Mouse (Mus musculus) R1 (cell line): ENCODE results near the gene Phf1.

Experiments
- DNase-seq: peaks from one replicate; pipeline ENCODE4 v3.0.0-alpha.2; 2018; ENCODE audit warnings: low read depth, low spot score

Phf1 gene

GRCm38 (mm10) chr17:26933885-26934827, 1.3 kb downstream of the Phf1 start:
- no peak for DNase-seq

DNA sequence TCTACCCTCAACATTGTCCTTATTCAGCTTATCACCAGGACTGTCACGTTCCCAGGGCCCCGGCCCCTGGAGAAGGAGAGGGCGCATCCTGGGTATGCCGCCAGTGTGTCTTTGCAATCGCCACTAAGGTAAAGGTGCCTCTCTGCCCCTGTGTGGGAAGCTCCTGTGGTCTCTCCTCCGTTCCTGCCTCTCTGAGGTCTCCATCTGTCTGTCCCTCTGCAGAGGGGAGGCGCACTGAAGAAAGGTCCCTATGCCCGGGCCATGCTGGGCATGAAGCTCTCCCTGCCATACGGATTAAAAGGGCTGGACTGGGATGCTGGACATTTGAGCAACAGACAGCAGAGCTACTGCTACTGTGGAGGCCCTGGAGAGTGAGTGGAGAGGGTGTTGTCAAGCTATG, 2.2 kb downstream of the Phf1 start:
- DNase-seq: no peak

GRCm38 (mm10) chr17:26936453-26936852, 3.6 kb downstream of the Phf1 start:
- DNase-seq: no peak

DNA sequence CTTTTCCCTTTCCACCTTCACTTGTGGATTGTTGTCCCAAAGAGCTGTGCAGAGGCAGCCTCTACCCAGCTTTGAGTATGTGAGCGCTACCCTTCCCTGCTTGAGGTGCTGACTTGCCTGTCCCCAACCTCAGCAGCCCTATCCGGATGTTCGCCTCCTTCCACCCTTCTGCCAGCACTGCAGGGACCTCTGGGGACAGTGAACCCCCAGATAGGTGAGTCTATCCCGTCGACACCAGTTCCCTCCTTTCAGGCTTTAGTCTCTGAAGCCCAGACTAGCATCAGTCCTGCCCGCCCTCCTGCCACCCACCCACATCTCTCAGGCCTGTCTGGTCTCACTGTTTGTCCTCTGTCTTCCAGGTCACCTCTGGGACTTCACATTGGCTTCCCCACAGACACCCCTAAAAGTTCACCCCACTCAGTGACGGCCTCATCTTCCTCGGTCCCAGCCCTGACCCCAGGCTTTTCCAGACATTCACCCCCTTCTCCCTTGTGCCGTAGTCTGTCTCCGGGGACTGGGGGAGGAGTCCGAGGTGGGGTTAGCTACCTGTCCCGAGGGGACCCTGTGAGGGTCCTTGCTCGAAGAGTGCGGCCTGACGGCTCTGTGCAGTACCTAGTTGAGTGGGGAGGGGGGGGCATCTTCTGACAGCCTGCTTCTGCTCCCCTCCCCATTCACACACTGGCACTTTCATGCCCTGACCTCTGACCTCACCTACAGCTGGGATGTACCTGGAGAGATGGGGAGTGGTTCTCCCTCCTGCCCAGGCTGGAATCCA, 4.3 kb downstream of the Phf1 start:
- DNase-seq: no peak

- DNase-seq: no peak
These were observed 5.2 kb downstream of the Phf1 start for GRCm38 (mm10) chr17:26937883-26938695.

DNA sequence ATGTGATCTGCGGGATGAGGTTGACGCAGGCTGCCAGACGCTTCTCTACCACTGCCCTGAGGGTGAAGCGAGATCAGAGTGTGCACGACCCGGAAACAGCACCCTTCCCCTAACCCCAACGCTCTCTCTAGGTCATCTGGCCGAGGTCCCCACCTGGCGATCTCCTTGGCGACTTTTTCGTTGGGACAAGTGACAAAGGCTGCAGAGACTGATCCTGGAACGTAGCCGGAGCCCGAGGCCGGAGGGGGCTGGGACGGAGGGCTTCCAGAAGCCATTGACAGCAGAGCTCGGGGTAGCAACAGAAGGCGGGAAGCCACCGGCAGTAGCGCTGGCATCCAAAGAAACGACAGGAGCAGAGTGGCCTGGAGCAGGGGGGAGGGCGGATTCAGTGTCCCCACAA, 5.9 kb downstream of the Phf1 start:
- DNase-seq: no peak

DNA sequence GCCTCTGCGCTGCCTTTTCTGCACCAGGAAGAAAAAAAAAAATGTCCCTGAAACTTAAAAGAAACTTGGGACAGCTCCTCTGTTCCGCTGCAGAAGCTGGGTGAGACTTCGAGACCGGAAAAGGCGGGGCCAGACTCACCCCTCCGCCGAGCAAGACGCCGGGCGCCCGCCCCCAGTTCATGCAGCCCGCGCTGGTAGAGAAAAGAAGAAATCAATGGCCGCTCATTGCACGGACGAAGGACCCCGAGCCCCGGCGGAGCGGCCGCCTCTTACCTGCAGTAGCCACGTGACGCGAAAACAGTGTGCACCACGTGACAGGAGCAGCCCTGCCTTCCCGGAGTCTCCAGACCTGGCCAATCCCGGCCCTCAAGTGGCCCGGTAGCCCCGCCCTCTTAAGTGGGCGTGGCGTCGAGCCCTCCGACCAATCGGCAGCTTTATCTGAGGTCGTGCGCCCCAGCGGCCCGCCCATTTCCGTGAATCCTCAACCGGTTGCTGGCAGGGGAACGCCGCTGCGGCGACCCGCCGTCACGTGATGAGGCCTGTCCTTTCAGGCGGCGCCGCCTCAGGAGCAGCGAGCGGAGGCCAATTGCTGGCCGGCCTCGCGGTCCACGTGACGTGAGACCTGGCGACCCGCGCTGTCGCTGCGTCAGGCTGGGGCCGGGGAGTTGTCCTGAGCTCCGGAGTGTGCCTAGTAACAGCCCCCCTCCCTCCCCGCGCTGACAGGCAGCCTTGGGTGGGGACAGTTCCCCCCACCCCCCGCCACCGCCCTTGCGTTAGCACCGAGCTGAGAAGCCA, 6.5 kb downstream of the Phf1 start, which contains the start of gene Cuta:
Gene Cuta (minus strand): TSS at position 392 of the 795 bp plus-strand sequence.
- peak; percentile 99 for DNase-seq

DNA sequence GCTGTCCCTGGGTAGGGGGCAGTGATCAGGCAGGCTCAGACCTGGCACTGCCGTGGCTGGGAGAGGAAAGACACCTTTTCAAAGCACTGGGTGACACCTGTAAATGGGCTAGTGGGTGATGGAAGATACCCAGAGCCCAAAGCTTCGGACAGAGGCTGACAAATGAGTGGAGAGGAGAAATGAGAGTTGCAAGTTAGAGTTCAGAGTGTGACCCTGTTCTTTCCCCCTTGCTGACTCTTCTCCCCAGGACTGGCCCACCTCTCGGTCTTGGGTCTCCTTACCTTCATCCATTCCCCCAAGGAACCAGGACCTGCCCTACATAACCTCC, 7.1 kb downstream of the Phf1 start:
- no peak for DNase-seq

DNA sequence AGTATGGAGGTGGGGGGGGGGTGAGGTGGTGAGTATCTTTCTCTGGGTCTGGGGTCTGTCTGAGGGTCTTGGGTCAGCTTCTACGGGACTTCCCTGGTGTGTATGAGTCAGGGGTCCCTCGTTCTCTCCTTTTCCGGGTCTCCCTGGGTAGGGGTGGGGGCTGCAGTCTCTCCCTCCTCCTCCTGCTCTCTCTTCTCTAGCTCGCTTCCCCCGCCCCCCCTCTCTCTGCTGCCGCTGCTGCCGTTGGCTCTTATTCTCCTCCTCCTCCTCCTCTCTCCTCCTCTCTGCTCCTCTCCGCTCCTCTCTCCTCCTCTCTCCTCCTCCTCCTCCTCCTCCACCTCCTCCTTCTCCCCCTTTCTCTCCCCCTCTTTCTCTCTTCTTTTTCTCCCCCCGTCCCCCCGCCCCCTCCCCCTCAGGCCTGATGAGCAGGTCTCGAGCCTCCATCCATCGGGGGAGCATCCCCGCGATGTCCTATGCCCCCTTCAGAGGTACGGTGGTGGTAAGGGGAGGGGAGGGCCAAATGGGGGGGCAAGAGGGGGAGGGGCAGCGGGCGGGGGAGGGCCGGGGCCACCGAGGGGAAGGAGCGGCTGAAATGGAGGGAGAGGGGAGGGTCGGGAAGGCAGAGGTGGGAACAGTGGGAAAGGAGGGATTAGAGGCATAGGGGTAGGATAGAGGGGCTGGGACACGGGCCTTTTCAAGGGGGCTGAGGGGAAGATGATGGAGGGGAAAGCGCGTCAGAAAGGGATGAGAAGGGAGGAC, 8.4 kb downstream of the Phf1 start, which contains the start of gene Syngap1:
Gene Syngap1 (plus strand): TSS at position 223 of the 759 bp plus-strand sequence.
- no peak for DNase-seq

DNA sequence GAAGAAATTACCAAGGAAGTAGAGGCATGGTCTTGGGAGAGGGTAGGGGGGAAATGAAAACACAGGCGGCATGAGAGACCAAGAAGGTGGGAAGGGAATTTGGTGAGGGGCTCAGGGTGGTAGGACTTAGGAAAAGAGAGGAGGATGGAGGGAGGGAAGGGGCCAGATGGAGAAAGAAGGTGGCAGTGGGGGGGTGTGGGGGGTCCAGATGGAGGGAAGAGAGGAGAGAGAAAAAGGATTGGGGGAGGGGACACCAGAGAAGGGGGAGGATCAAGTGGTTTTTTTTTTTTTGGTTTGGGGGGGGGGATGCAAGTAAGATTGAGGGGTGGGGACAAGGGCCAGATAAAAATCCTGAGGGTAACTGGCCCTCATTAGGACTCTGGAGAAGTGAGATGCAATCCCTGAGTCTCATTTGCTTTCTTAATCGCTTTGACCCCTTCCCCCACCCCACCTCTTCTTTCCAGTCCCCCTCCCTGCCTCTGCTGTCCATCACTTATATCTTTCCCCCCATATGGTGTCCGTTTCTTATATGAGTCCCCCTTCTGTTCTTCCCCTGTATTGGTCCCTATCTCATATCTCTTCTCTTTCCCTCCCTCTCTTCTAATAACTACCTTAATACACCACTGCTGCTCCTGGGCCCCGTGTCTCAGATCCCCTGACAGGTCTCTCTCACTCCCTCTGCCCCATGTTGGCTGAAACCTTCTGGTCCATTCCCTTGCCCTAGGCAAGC, 9.2 kb downstream of the Phf1 start:
- no peak for DNase-seq

DNA sequence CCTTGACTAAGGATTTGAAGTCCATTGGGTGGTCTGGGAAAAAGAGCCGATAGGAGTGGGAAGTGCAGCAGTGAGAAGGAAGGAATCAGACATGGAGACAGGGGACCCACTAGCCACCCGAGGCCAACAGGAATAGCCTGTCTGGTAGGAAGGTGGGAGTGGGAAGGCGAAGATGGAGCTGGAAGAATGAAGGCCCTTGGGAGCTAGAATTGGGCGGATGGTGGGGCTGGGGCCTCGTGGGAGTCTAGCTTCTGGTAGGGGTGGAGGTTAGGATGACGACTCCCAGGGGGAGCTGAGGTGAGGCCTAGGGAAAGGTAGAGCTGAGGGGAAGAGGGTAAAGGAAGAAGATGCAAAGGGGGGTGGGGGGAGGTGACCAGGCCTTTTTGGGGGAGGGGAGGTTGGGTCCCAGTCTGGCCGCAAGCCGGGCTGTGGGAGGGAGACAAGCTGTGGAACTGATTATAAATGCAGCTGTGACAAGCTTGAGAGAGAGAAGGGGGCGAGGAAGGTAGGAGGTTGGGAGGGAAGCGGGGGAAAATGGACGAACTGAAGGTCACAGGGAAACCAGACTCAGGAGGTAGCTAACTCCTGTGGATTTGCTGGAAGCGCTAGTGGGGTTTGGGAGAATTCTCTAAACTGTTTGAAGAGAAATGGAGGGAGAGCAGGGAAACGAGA, 13.1 kb downstream of the Phf1 start:
- no peak for DNase-seq

- peak; percentile 45 for DNase-seq
These were observed 13.7 kb downstream of the Phf1 start for GRCm38 (mm10) chr17:26946567-26946966.

- peak; percentile 76 for DNase-seq
These were observed 14.6 kb downstream of the Phf1 start for GRCm38 (mm10) chr17:26947231-26948100.

- DNase-seq: peak; percentile 53
These were observed 15.6 kb downstream of the Phf1 start for GRCm38 (mm10) chr17:26948316-26949050.

DNA sequence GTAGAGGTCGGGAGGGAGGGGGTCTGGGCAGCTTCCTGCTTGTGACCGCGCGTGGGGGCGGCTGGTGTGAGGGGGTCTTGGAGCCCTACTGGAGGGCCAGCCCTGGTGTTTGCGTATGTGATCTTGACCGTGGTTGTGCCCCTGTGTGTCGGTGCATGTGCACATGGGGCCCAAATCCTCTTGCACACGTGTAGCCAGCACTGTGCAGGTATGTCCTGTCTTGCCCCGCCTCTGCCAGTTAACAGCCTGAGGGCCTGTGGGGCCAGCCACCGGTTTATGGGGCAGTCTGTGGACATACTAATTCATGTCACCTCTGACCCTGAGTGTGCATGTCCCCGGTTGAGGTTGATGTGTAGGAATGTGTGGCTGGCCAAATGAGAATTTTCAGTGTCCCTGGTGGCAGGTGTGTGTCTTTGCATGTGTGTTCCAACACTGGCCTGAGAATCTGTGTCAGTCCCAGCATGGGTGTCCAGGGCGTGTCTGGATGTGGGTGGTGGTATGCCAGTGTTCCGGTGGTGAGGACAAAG, 16.3 kb downstream of the Phf1 start:
- DNase-seq: peak; percentile 83

DNA sequence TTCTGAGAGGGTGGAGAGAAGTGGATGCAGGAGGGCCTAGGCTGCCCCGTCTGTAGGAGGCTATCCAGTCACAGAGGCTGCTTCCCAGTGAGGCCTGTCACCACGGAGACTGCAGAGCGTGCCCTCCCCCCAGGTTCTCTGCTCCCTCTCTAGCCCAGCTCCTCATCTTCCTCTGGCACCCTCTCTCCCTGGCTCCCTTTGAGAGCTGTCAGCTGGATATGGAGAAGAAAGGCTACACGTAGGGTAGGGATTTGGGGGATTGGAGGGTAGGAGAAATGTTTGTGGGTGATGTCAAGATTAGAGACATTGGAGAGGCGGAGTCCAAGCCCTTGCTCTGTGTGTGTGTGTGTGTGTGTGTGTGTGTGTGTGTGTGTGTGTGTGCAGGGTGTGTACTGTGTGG, 17.0 kb downstream of the Phf1 start:
- DNase-seq: no peak
